Mouse (Mus musculus): ENCODE measurements around the gene Gpc2. TPM values are rescaled to one million over a fixed set of nuclear protein-coding genes. Genes with fewer than 3 reads are reported as not detected.
A peak's percentile ranks its signal among the peaks of the same experiment; 100 is the strongest.

Gpc2 gene
- total RNA-seq, 2 experiments from 2014 or later, result 0.06 TPM; not detected in 1

GRCm38 (mm10) chr5:138258078-138258477 is 21.7 kb downstream of the Gpc2 start:
- DNase-seq, result no peak
- no peak for TF ChIP-seq CTCF (IDR thresholded peaks at IDR 0.05)
- intact Hi-C loops (cut with DNase I), result no loop called here
- Histone ChIP-seq H3K27ac (no peak overlapping the region), H3K4me3 (no peak overlapping the region)

- DNase-seq, result no peak
- TF ChIP-seq CTCF (IDR thresholded peaks at IDR 0.05), result no peak
- intact Hi-C loops (cut with DNase I), result no loop called here
- Histone ChIP-seq H3K4me3 (no peak overlapping the region), H3K27ac (no peak overlapping the region)
These were observed 22.2 kb downstream of the Gpc2 start for GRCm38 (mm10) chr5:138257585-138257978.

- H3K4me3 ChIP-seq, result no peak overlapping the region
- H3K27ac ChIP-seq, result no peak overlapping the region
- no peak for DNase-seq
- intact Hi-C loops (cut with DNase I), result no loop called here
- TF ChIP-seq CTCF (IDR thresholded peaks at IDR 0.05), result no peak
These were observed 22.7 kb downstream of the Gpc2 start for GRCm38 (mm10) chr5:138256966-138257584.

GRCm38 (mm10) chr5:138256094-138256467 is 23.7 kb downstream of the Gpc2 start:
- Histone ChIP-seq H3K4me3 (peak overlapping the region; percentile 96), H3K27ac (peak overlapping the region; percentile 93)
- TF ChIP-seq CTCF (IDR thresholded peaks at IDR 0.05), result no peak
- no peak for DNase-seq
- intact Hi-C loops (cut with DNase I), result no loop called here

GRCm38 (mm10) chr5:138255353-138256093 is 24.3 kb downstream of the Gpc2 start, which contains the start of gene Lamtor4:
Lamtor4 (plus strand) TSS chr5:138255482.
- H3K27ac ChIP-seq, result peak within 1 kb of the TSS; percentile 93
- intact Hi-C loops (cut with DNase I), result no loop called here
- peak; percentile 96 for DNase-seq
- TF ChIP-seq CTCF (IDR thresholded peaks at IDR 0.05), result peak; percentile 19; the same call in 1 of the 2 replicates
- H3K4me3 ChIP-seq, result peak within 1 kb of the TSS; percentile 96

GRCm38 (mm10) chr5:138253061-138253460 is 26.7 kb downstream of the Gpc2 start:
- Histone ChIP-seq H3K4me3 (no peak overlapping the region), H3K27ac (no peak overlapping the region)
- intact Hi-C loops (cut with DNase I), result no loop called here
- DNase-seq, result no peak
- no peak for TF ChIP-seq CTCF (IDR thresholded peaks at IDR 0.05)

- H3K27ac ChIP-seq, result no peak overlapping the region
- TF ChIP-seq CTCF (IDR thresholded peaks at IDR 0.05), result no peak
- DNase-seq, result no peak
- intact Hi-C loops (cut with DNase I), result no loop called here
- no peak overlapping the region for H3K4me3 ChIP-seq
These were observed 28.7 kb downstream of the Gpc2 start for GRCm38 (mm10) chr5:138251144-138251543.

- no peak for TF ChIP-seq CTCF (IDR thresholded peaks at IDR 0.05)
- intact Hi-C loops (cut with DNase I), result no loop called here
These were observed 38.3 kb downstream of the Gpc2 start for GRCm38 (mm10) chr5:138241511-138241910.

GRCm38 (mm10) chr5:138234224-138234623 is 45.6 kb downstream of the Gpc2 start:
- intact Hi-C loops (cut with DNase I), result loop anchor here (2.0 kb wide), 1 partner anchor 27 kb away; no protein-coding TSS in a partner anchor
- no peak for DNase-seq
- H3K4me3 ChIP-seq, result no peak overlapping the region
- no peak overlapping the region for H3K27ac ChIP-seq
- TF ChIP-seq CTCF (IDR thresholded peaks at IDR 0.05), result no peak

More at GRCm38 (mm10) chr5:138241511-138241910, 38.3 kb downstream of the Gpc2 start:
- Histone ChIP-seq H3K27ac (no peak overlapping the region), H3K4me3 (no peak overlapping the region)
- DNase-seq, result no peak

GRCm38 (mm10) chr5:138233778-138234177 is 46.0 kb downstream of the Gpc2 start:
- no peak overlapping the region for H3K4me3 ChIP-seq
- H3K27ac ChIP-seq, result no peak overlapping the region
- intact Hi-C loops (cut with DNase I), result loop anchor here (2.0 kb wide), 1 partner anchor 27 kb away; no protein-coding TSS in a partner anchor
- DNase-seq, result no peak
- TF ChIP-seq CTCF (IDR thresholded peaks at IDR 0.05), result no peak

- no peak overlapping the region for H3K27ac ChIP-seq
- H3K4me3 ChIP-seq, result no peak overlapping the region
- no peak for DNase-seq
- intact Hi-C loops (cut with DNase I), result no loop called here
- no peak for TF ChIP-seq CTCF (IDR thresholded peaks at IDR 0.05)
These were observed 50.3 kb downstream of the Gpc2 start for GRCm38 (mm10) chr5:138229511-138229910.

- peak; percentile 52 for TF ChIP-seq CTCF (IDR thresholded peaks at IDR 0.05)
- intact Hi-C loops (cut with DNase I), result no loop called here
These were observed 51.8 kb downstream of the Gpc2 start for GRCm38 (mm10) chr5:138228026-138228425.

GRCm38 (mm10) chr5:138227367-138227766 is 52.4 kb downstream of the Gpc2 start:
- no peak for TF ChIP-seq CTCF (IDR thresholded peaks at IDR 0.05)
- DNase-seq, result no peak
- no peak overlapping the region for H3K27ac ChIP-seq
- intact Hi-C loops (cut with DNase I), result no loop called here
- H3K4me3 ChIP-seq, result no peak overlapping the region

More at GRCm38 (mm10) chr5:138228026-138228425, 51.8 kb downstream of the Gpc2 start:
- peak; percentile 33 for DNase-seq
- H3K27ac ChIP-seq, result no peak overlapping the region
- H3K4me3 ChIP-seq, result no peak overlapping the region
